Mouse (Mus musculus) stomach, embryonic 15.5 days (tissue): Measurements from ENCODE around the gene Col5a1. TPM values are rescaled to one million over a fixed set of nuclear protein-coding genes. Genes with fewer than 3 reads are reported as not detected.

Experiments used
- ATAC-seq: fragments of 200-750 bp; cut with Nextera tagmentation; 2 replicates; pipeline ENCODE4 v1.8.0; 2017; ENCODE audit warnings: low read depth, moderate number of reproducible peaks, moderate TSS enrichment; ENCODE audit not compliant: insufficient read depth, low FRiP score
- H3K27ac ChIP-seq: fragments of 300-500 bp; sonication (generic); 2 replicates; pipeline ENCODE4 v1.5.1; 2015; ENCODE audit warnings: mild to moderate bottlenecking, inconsistent platforms
- H3K27me3 ChIP-seq: fragments of 300-500 bp; sonication (generic); replicated peaks from 2 replicates; pipeline ENCODE4 v1.6.1; 2015; ENCODE audit warnings: inconsistent platforms
- H3K36me3 ChIP-seq: fragments of 300-500 bp; sonication (generic); 2 replicates; pipeline ENCODE4 v1.6.1; 2015; ENCODE audit warnings: inconsistent platforms
- H3K4me1 ChIP-seq: fragments of 300-500 bp; sonication (generic); 2 replicates; pipeline ENCODE4 v1.6.1; 2015; ENCODE audit warnings: inconsistent platforms
- H3K4me2 ChIP-seq: fragments of 300-500 bp; sonication (generic); 2 replicates; pipeline ENCODE4 v1.6.1; 2015; ENCODE audit warnings: mild to moderate bottlenecking, inconsistent platforms
- H3K4me3 ChIP-seq: fragments of 300-500 bp; sonication (generic); replicated peaks from 2 replicates; pipeline ENCODE4 v1.5.1; 2015; ENCODE audit warnings: inconsistent platforms
- H3K9ac ChIP-seq: fragments of 300-500 bp; sonication (generic); 2 replicates; pipeline ENCODE4 v1.6.1; 2015; ENCODE audit warnings: inconsistent platforms
- H3K9me3 ChIP-seq: fragments of 300-500 bp; sonication (generic); 2 replicates; pipeline ENCODE4 v1.6.1; 2016; ENCODE audit warnings: inconsistent platforms
- WGBS: fragments of 180-500 bp; shearing (Covaris S2); methylation state at CpG from one replicate; pipeline ENCODE4 v1.1.7; 2015; 5-methylcytosine and 5-hydroxymethylcytosine counted together
- polyA plus RNA-seq: library from polyadenylated mRNA; unstranded; fragments of >200 nt; fragmentation: Nextera tagmentation; extraction: Ambion mirVana; gene quantifications from 2 replicates; pipeline ENCODE4 v1.2.1, GENCODE M21; 2015

The Col5a1 gene
- polyA plus RNA-seq, 1 experiment from 2014 or later = 136 TPM

GRCm38 (mm10) chr2:27870586-27870985 is 15.6 kb upstream of the Col5a1 start:
- no peak overlapping the region for H3K4me3 ChIP-seq
- no peaks in the 10 kb centered on the region for H3K27me3 ChIP-seq
- no peak overlapping the region for H3K27ac ChIP-seq
- WGBS = 84% methylated on average over 1 of the region's 1 CpGs
- H3K36me3 ChIP-seq = no peaks in the 10 kb centered on the region
- no peak overlapping the region for H3K4me2 ChIP-seq
- ATAC-seq = no peak
- H3K9me3 ChIP-seq = no peaks in the 10 kb centered on the region
- no peak overlapping the region for H3K9ac ChIP-seq
- peaks cover 16% of the 10 kb centered on the region for H3K4me1 ChIP-seq

GRCm38 (mm10) chr2:27871056-27871455 is 15.2 kb upstream of the Col5a1 start:
- Histone ChIP-seq H3K9me3 (no peaks in the 10 kb centered on the region), H3K4me2 (no peak overlapping the region), H3K4me1 (peaks cover 16% of the 10 kb centered on the region), H3K27me3 (no peaks in the 10 kb centered on the region), H3K27ac (no peak overlapping the region), H3K36me3 (no peaks in the 10 kb centered on the region), H3K4me3 (no peak overlapping the region), H3K9ac (no peak overlapping the region; the same call in 1 of the 2 replicates)
- no peak for ATAC-seq
- WGBS = 26% methylated on average over 4 of the region's 4 CpGs

GRCm38 (mm10) chr2:27872276-27872675 is 13.9 kb upstream of the Col5a1 start:
- no peak overlapping the region for H3K9ac ChIP-seq
- H3K9me3 ChIP-seq = no peaks in the 10 kb centered on the region
- WGBS = 41% methylated on average over 3 of the region's 3 CpGs
- no peak overlapping the region for H3K4me2 ChIP-seq
- peaks cover 16% of the 10 kb centered on the region for H3K4me1 ChIP-seq
- no peaks in the 10 kb centered on the region for H3K36me3 ChIP-seq
- H3K27ac ChIP-seq = no peak overlapping the region
- H3K27me3 ChIP-seq = no peaks in the 10 kb centered on the region
- H3K4me3 ChIP-seq = no peak overlapping the region
- no peak for ATAC-seq

- peaks cover 16% of the 10 kb centered on the region for H3K4me1 ChIP-seq
- H3K9me3 ChIP-seq = no peaks in the 10 kb centered on the region
- no peak overlapping the region for H3K27ac ChIP-seq
- H3K27me3 ChIP-seq = no peaks in the 10 kb centered on the region
- no peak overlapping the region for H3K4me3 ChIP-seq
- H3K36me3 ChIP-seq = no peaks in the 10 kb centered on the region
- H3K4me2 ChIP-seq = no peak overlapping the region
- ATAC-seq = no peak
- H3K9ac ChIP-seq = no peak overlapping the region
- WGBS = 69% methylated on average over 5 of the region's 5 CpGs
Measured at GRCm38 (mm10) chr2:27873030-27873429, 13.2 kb upstream of the Col5a1 start.

GRCm38 (mm10) chr2:27874596-27874995 is 11.6 kb upstream of the Col5a1 start:
- Histone ChIP-seq H3K27me3 (no peaks in the 10 kb centered on the region), H3K9me3 (no peaks in the 10 kb centered on the region), H3K4me2 (no peak overlapping the region), H3K36me3 (no peaks in the 10 kb centered on the region), H3K4me3 (no peak overlapping the region), H3K9ac (no peak overlapping the region), H3K4me1 (peaks cover 16% of the 10 kb centered on the region), H3K27ac (peak overlapping the region; percentile 28; the same call in 1 of the 2 replicates)
- 62% methylated on average over 3 of the region's 3 CpGs for WGBS
- no peak for ATAC-seq

- peaks cover 16% of the 10 kb centered on the region for H3K4me1 ChIP-seq
- H3K4me2 ChIP-seq = no peak overlapping the region
- H3K9ac ChIP-seq = no peak overlapping the region
- 0 out of 2 replicates have a peak overlapping the region, but pooled peaks have one; percentile 19 for H3K27ac ChIP-seq
- no peaks in the 10 kb centered on the region for H3K36me3 ChIP-seq
- no peaks in the 10 kb centered on the region for H3K27me3 ChIP-seq
- no peak overlapping the region for H3K4me3 ChIP-seq
- H3K9me3 ChIP-seq = no peaks in the 10 kb centered on the region
- 44% methylated on average over 5 of the region's 5 CpGs for WGBS
- no peak for ATAC-seq
Measured at GRCm38 (mm10) chr2:27875231-27875630, 11.0 kb upstream of the Col5a1 start.

GRCm38 (mm10) chr2:27875786-27876185 is 10.4 kb upstream of the Col5a1 start:
- WGBS = 49% methylated on average over 5 of the region's 5 CpGs
- Histone ChIP-seq H3K27ac (no peak overlapping the region), H3K4me2 (no peak overlapping the region), H3K27me3 (no peaks in the 10 kb centered on the region), H3K9me3 (no peaks in the 10 kb centered on the region), H3K9ac (no peak overlapping the region), H3K36me3 (no peaks in the 10 kb centered on the region), H3K4me3 (no peak overlapping the region), H3K4me1 (peaks cover 16% of the 10 kb centered on the region)
- no peak for ATAC-seq

- H3K36me3 ChIP-seq = no peaks in the 10 kb centered on the region
- H3K4me3 ChIP-seq = no peak overlapping the region
- 84% methylated on average over 13 of the region's 13 CpGs for WGBS
- H3K4me1 ChIP-seq = peaks cover 16% of the 10 kb centered on the region
- no peak for ATAC-seq
- H3K27me3 ChIP-seq = no peaks in the 10 kb centered on the region
- H3K27ac ChIP-seq = no peak overlapping the region
- H3K9me3 ChIP-seq = no peaks in the 10 kb centered on the region
- no peak overlapping the region for H3K4me2 ChIP-seq
- H3K9ac ChIP-seq = no peak overlapping the region
Measured at GRCm38 (mm10) chr2:27876724-27877504, 9.3 kb upstream of the Col5a1 start.

- Histone ChIP-seq H3K36me3 (no peaks in the 10 kb centered on the region), H3K4me1 (peaks cover 11% of the 10 kb centered on the region), H3K4me3 (no peak overlapping the region), H3K9me3 (no peaks in the 10 kb centered on the region), H3K9ac (no peak overlapping the region), H3K4me2 (no peak overlapping the region), H3K27me3 (no peaks in the 10 kb centered on the region), H3K27ac (no peak overlapping the region)
- WGBS = 81% methylated on average over 5 of the region's 5 CpGs
- no peak for ATAC-seq
Measured at GRCm38 (mm10) chr2:27878066-27878465, 8.2 kb upstream of the Col5a1 start.

GRCm38 (mm10) chr2:27883276-27883675 is 2.9 kb upstream of the Col5a1 start:
- Histone ChIP-seq H3K4me1 (peaks cover 25% of the 10 kb centered on the region), H3K4me3 (no peak overlapping the region), H3K4me2 (no peak overlapping the region), H3K27me3 (peaks cover 4% of the 10 kb centered on the region; the same call in 1 of the 2 replicates), H3K27ac (no peak overlapping the region), H3K36me3 (no peaks in the 10 kb centered on the region), H3K9me3 (no peaks in the 10 kb centered on the region), H3K9ac (no peak overlapping the region)
- WGBS = 74% methylated on average over 7 of the region's 7 CpGs
- no peak for ATAC-seq

GRCm38 (mm10) chr2:27885456-27886147 is 623 bp upstream of the Col5a1 start:
- Histone ChIP-seq H3K4me3 (peak overlapping the region; percentile 79), H3K27me3 (peaks cover 4% of the 10 kb centered on the region; the same call in 1 of the 2 replicates), H3K27ac (peak overlapping the region; percentile 96), H3K4me1 (peaks cover 41% of the 10 kb centered on the region), H3K9me3 (no peaks in the 10 kb centered on the region), H3K36me3 (no peaks in the 10 kb centered on the region), H3K4me2 (peak overlapping the region; percentile 89), H3K9ac (peak overlapping the region; percentile 22; the same call in 1 of the 2 replicates)
- WGBS = 4% methylated on average over 12 of the region's 12 CpGs
- ATAC-seq = peak; percentile 78
